Mouse (Mus musculus) liver, adult 2 months (tissue): ENCODE measurements at regions not wholly inside any gene's neighbourhood (a gene's known extent, or its start where the extent isn't known, plus 50 kb on each side); places are given as distances from the start of the nearest gene placed in this dataset.

ENCODE experiments used
- CTCF ChIP-seq: fragments of 200-500 bp; IDR thresholded peaks from 2 replicates; pipeline ENCODE4 v1.5.1; 2011; ENCODE audit warnings: low read depth, low read length, control low read depth
- POLR2A ChIP-seq: fragments of 200-500 bp; IDR thresholded peaks from 2 replicates; pipeline ENCODE4 v1.6.1; 2011; ENCODE audit warnings: low read length, control low read depth; ENCODE audit not compliant: insufficient read depth; ENCODE audit errors: extremely low read depth

DNA sequence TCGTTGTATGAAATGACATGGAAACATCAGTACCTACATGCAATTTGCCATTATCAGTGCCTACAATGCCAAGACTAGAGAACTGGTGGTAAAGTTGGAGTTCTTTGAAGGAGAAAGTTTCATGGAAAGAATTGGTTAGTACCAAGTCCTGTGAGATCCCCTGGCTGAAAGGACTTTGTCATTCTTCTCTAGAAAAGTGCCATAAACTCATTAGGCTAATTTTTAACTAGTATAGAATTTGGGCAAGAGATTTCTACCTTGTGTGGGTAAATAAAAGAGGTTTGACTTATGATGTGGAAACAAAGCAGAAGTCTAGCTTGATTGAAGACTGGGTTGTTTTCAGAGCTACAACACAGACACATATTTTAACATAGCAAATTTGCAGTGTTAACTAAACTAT is 131.4 kb upstream of the Ccn2 start:
- no peak for TF ChIP-seq CTCF
- TF ChIP-seq POLR2A = no peak
